Mouse (Mus musculus) small intestine, adult 2 months (tissue): ENCODE measurements around the gene Trim9.

ENCODE experiments used
- CTCF ChIP-seq: fragments of 200-500 bp; IDR thresholded peaks from 2 replicates; pipeline ENCODE4 v1.5.1; 2012; ENCODE audit warnings: low read depth, mild to moderate bottlenecking, control low read depth, inconsistent platforms, low read length, moderate library complexity, mixed read lengths; ENCODE audit not compliant: insufficient replicate concordance, insufficient read length; ENCODE audit errors: extremely low read depth
- POLR2A ChIP-seq: fragments of 200-500 bp; IDR thresholded peaks from 2 replicates; pipeline ENCODE4 v1.6.1; 2012; ENCODE audit warnings: low read depth, mild to moderate bottlenecking, control low read depth, inconsistent platforms, low read length, moderate library complexity

GRCm38 (mm10) chr12:70233637-70234315 is 113.6 kb downstream of the Trim9 start:
- no peak for TF ChIP-seq CTCF
- TF ChIP-seq POLR2A, result no peak
